Mouse (Mus musculus): ENCODE results near the gene Hoxc6.

- no peak for TF ChIP-seq POLR2A (IDR thresholded peaks at IDR 0.05; ENCODE audit: borderline replicate concordance, insufficient read depth, low read length)
- no peak for TF ChIP-seq CTCF (IDR thresholded peaks at IDR 0.05; ENCODE audit: borderline replicate concordance, insufficient read depth, low read depth, low read length)
Observed at GRCm38 (mm10) chr15:102979936-102980335, 18.1 kb upstream of the Hoxc6 start.

Data from cerebellum, adult 2 months (tissue).